Mouse (Mus musculus) cortical plate, adult 2 months (tissue): ENCODE results near the gene Rinl.

Source experiments
- CTCF ChIP-seq: fragments of 200-500 bp; IDR thresholded peaks from 2 replicates; pipeline ENCODE4 v1.5.1; 2011; ENCODE audit warnings: mild to moderate bottlenecking, control low read depth, low read length; ENCODE audit not compliant: insufficient read depth; ENCODE audit errors: extremely low read depth
- POLR2A ChIP-seq: fragments of 200-500 bp; IDR thresholded peaks from 2 replicates; pipeline ENCODE4 v1.6.1; 2011; ENCODE audit warnings: mild to moderate bottlenecking, low read length, control low read depth; ENCODE audit not compliant: insufficient read depth; ENCODE audit errors: extremely low read depth

DNA sequence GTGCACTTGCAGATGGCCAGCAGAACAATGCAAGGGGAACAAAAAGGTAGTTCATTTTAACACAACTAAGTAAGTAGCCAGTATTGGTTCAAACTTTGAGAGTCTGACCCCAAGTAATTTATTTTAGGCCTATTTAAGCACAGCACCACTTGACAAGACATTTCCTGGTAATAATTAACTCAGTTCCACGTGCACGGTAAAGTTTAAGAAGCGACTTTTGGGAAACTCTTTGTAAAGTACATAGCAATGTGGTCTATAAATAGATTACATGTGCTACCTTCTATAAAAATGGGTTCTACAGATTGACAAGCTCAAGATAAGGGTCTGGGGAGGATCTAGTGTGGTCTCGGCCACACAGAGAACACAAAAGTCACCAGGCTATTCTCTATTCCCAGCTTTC, 15.0 kb downstream of the Rinl start:
- TF ChIP-seq POLR2A (no peak), CTCF (no peak)
